10 mouse cellular contexts compared by ENCODE assay signal in genomic region chr19:33102008-33102782, GRCm38 (mm10).
DNase-seq lines count a peak whose midpoint lies in the region; ATAC-seq and TF ChIP-seq lines count a peak whose summit lies in the region.
"Had no signal": no experiment of that assay in that cellular context is flagged by ENCODE, and none has a peak within 500 bp of the region (broad histone marks: within the 10 kb centered on the region; RNA-seq: fewer than 3 reads in every experiment).

No protein-coding gene starts in this region.

- no peak for DNase-seq in lung, embryonic 14.5 days
- DNase-seq in lung, postnatal 36 days, result no peak
- peak; percentile 60 for DNase-seq in MEL-GATA-1-ER (ENCODE audit: extremely low read depth, low read depth)
- DNase-seq in natural killer cell, adult 2 months (ENCODE audit: low spot score in 2 of 2), result no peak
- no peak for DNase-seq in gastrocnemius, adult 8-10 months (ENCODE audit: low spot score in 2 of 2)
- no peak for DNase-seq in cerebellum, adult 18-20 months
- DNase-seq: cerebellum, adult 11 months; heart, postnatal 4 days had no signal

- H3K9me3 ChIP-seq in lung, embryonic 14.5 days (ENCODE audit: low read depth, low read length), result no peaks in the 10 kb centered on the region
- H3K9me3 ChIP-seq in midbrain, embryonic 16.5 days (replicated peaks; ENCODE audit: control insufficient read depth, low read length, poor library complexity, severe bottlenecking), result no peaks in the 10 kb centered on the region

- H3K27ac ChIP-seq in lung, embryonic 14.5 days (ENCODE audit: low read depth), result no peak overlapping the region
- H3K27ac ChIP-seq in midbrain, embryonic 16.5 days (ENCODE audit: low read length), result peak overlapping the region; percentile 56; the same call in 1 of the 2 replicates

- H3K4me3 ChIP-seq in lung, embryonic 14.5 days (ENCODE audit: low read depth, low read length), result no peak overlapping the region
- no peak overlapping the region for H3K4me3 ChIP-seq in midbrain, embryonic 16.5 days (ENCODE audit: low read depth, low read length)

- TF ChIP-seq CTCF in lung, embryonic 14.5 days (IDR thresholded peaks at IDR 0.05; ENCODE audit: low read depth), result no peak

- ATAC-seq in lung, embryonic 14.5 days (ENCODE audit: insufficient read depth), result peak; percentile 64; the same call in 1 of the 2 replicates
- ATAC-seq in hematopoietic stem cell, adult 5-6 weeks (replicated peaks in 1 of 2; ENCODE audit: insufficient read depth in 1 of 2, low FRiP score in 2 of 2, low TSS enrichment in 1 of 2, low read depth in 1 of 2, poor library complexity in 2 of 2, severe bottlenecking in 2 of 2), result peak; percentile 35 to 47
- ATAC-seq in midbrain, embryonic 16.5 days, result peak; percentile 79

- H3K36me3 ChIP-seq in lung, embryonic 14.5 days (ENCODE audit: insufficient read depth), result no peaks in the 10 kb centered on the region
- no peaks in the 10 kb centered on the region for H3K36me3 ChIP-seq in midbrain, embryonic 16.5 days (ENCODE audit: control insufficient read depth, insufficient read depth, low read length)

- H3K4me2 ChIP-seq in lung, embryonic 14.5 days, result no peak overlapping the region
- H3K4me2 ChIP-seq in midbrain, embryonic 16.5 days (ENCODE audit: low read length), result peak overlapping the region; percentile 2; the same call in 1 of the 2 replicates

- H3K4me1 ChIP-seq in lung, embryonic 14.5 days (ENCODE audit: insufficient read depth), result peaks cover 10% of the 10 kb centered on the region
- H3K4me1 ChIP-seq in midbrain, embryonic 16.5 days (ENCODE audit: control insufficient read depth, insufficient read depth, low read length), result peaks cover 6% of the 10 kb centered on the region; the same call in 1 of the 2 replicates

- no peaks in the 10 kb centered on the region for H3K27me3 ChIP-seq in lung, embryonic 14.5 days (ENCODE audit: insufficient read depth, low read length)
- no peaks in the 10 kb centered on the region for H3K27me3 ChIP-seq in midbrain, embryonic 16.5 days (ENCODE audit: control insufficient read depth, insufficient read depth, low read depth, low read length)

- WGBS in lung, embryonic 14.5 days, result 47% methylated on average over 7 of the region's 7 CpGs
- WGBS in midbrain, embryonic 16.5 days, result 56% methylated on average over 7 of the region's 7 CpGs

- H3K9ac ChIP-seq in lung, embryonic 14.5 days, result no peak overlapping the region
- peak overlapping the region; percentile 11; the same call in 1 of the 2 replicates for H3K9ac ChIP-seq in midbrain, embryonic 16.5 days (ENCODE audit: low read depth, low read length)
